Mouse (Mus musculus) kidney, embryonic 15.5 days (tissue): ENCODE data around the gene Ddx41. TPM values are rescaled to one million over a fixed set of nuclear protein-coding genes. Genes with fewer than 3 reads are reported as not detected.

ENCODE experiments used
- ATAC-seq: fragments of 200-750 bp; cut with Nextera tagmentation; replicated peaks from 2 replicates; pipeline ENCODE4 v1.8.0; 2017; ENCODE audit warnings: moderate TSS enrichment; ENCODE audit not compliant: low FRiP score
- H3K27ac ChIP-seq: fragments of 300-500 bp; sonication (generic); 2 replicates; pipeline ENCODE4 v1.5.1; 2015; ENCODE audit warnings: mild to moderate bottlenecking, inconsistent platforms
- H3K27me3 ChIP-seq: fragments of 300-500 bp; sonication (generic); 2 replicates; pipeline ENCODE4 v1.6.1; 2015; ENCODE audit warnings: inconsistent platforms
- H3K36me3 ChIP-seq: fragments of 300-500 bp; sonication (generic); 2 replicates; pipeline ENCODE4 v1.6.1; 2015; ENCODE audit warnings: inconsistent platforms
- H3K4me1 ChIP-seq: fragments of 300-500 bp; sonication (generic); 2 replicates; pipeline ENCODE4 v1.6.1; 2015; ENCODE audit warnings: inconsistent platforms
- H3K4me2 ChIP-seq: fragments of 300-500 bp; sonication (generic); 2 replicates; pipeline ENCODE4 v1.6.1; 2015; ENCODE audit warnings: moderate library complexity, mild to moderate bottlenecking, inconsistent platforms
- H3K4me3 ChIP-seq: fragments of 300-500 bp; sonication (generic); replicated peaks from 2 replicates; pipeline ENCODE4 v1.5.1; 2015; ENCODE audit warnings: mild to moderate bottlenecking, inconsistent platforms
- H3K9ac ChIP-seq: fragments of 300-500 bp; sonication (generic); 2 replicates; pipeline ENCODE4 v1.6.1; 2015; ENCODE audit warnings: mild to moderate bottlenecking, inconsistent platforms
- H3K9me3 ChIP-seq: fragments of 300-500 bp; sonication (generic); replicated peaks from 2 replicates; pipeline ENCODE4 v1.6.1; 2016; ENCODE audit warnings: inconsistent platforms
- WGBS: fragments of 180-500 bp; shearing (Covaris S2); methylation state at CpG from one replicate; pipeline ENCODE4 v1.1.7; 2015; ENCODE audit warnings: mixed read lengths; 5-methylcytosine and 5-hydroxymethylcytosine counted together
- polyA plus RNA-seq: library from polyadenylated mRNA; unstranded; fragments of >200 nt; fragmentation: Nextera tagmentation; extraction: Ambion mirVana; gene quantifications from 2 replicates; pipeline ENCODE4 v1.2.1, GENCODE M21; 2015

The Ddx41 gene
- polyA plus RNA-seq, 1 experiment from 2014 or later = 87.4 TPM

- peak within 1 kb of the TSS; percentile 94 for H3K27ac ChIP-seq
- H3K36me3 ChIP-seq = peaks cover 23% of the 10 kb centered on the region
- H3K4me2 ChIP-seq = peak within 1 kb of the TSS; percentile 89
- peak; percentile 73 for ATAC-seq
- peak within 1 kb of the TSS; percentile 89 for H3K4me3 ChIP-seq
- peak within 1 kb of the TSS; percentile 82 for H3K9ac ChIP-seq
- peaks cover 8% of the 10 kb centered on the region; the same call in 1 of the 2 replicates for H3K27me3 ChIP-seq
- H3K4me1 ChIP-seq = peaks cover 37% of the 10 kb centered on the region
- WGBS = under 1% methylated on average over 55 of the region's 55 CpGs
- no peaks in the 10 kb centered on the region for H3K9me3 ChIP-seq
These were observed 23.2 kb downstream of the Ddx41 start, which contains the start of gene Pdlim7 for GRCm38 (mm10) chr13:55513111-55513748. Pdlim7 (minus strand) TSS chr13:55513676.

DNA sequence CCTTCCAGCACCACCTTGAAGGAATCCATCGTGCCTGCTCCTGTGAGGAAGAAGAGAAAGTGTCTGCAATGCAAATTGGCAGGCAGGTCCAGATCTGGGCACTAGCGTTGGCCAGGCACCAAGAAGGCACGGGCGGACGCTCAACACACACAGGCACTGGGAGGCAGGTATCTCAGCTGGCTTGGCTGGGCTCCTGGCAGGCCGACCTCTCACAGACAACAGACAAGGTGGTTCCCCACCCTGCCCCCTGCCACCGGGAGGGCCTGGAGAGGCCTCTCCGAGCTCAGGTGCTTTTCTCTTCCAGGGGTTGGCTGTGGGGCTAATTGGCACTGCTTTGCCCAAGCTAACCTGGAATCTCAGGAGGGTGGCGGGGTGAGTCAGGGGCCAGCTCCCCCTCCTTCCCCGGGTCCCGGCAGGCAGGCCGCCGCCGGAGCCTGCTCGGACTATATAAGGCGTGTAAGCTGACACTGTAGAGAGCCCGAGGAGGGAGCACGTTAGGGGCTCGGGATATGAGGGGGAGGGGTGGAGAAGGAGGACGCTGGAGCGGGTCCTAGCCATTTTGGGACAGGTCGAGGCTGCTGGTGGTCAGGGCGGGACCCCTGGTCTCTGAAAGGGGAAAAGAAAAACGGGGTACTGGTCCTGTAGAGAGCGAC is 24.0 kb downstream of the Ddx41 start:
- peaks cover 37% of the 10 kb centered on the region for H3K4me1 ChIP-seq
- ATAC-seq = peak; percentile 69
- 2% methylated on average over 25 of the region's 25 CpGs for WGBS
- no peaks in the 10 kb centered on the region for H3K9me3 ChIP-seq
- H3K4me3 ChIP-seq = peak overlapping the region; percentile 89
- H3K9ac ChIP-seq = peak overlapping the region; percentile 82
- peaks cover 8% of the 10 kb centered on the region; the same call in 1 of the 2 replicates for H3K27me3 ChIP-seq
- H3K4me2 ChIP-seq = peak overlapping the region; percentile 89
- H3K36me3 ChIP-seq = peaks cover 30% of the 10 kb centered on the region
- peak overlapping the region; percentile 94 for H3K27ac ChIP-seq

GRCm38 (mm10) chr13:55511492-55511861 is 25.0 kb downstream of the Ddx41 start:
- no peak overlapping the region for H3K9ac ChIP-seq

GRCm38 (mm10) chr13:55510668-55511491 is 25.6 kb downstream of the Ddx41 start:
- H3K36me3 ChIP-seq = peaks cover 46% of the 10 kb centered on the region
- no peaks in the 10 kb centered on the region for H3K9me3 ChIP-seq
- peak overlapping the region; percentile 89 for H3K4me3 ChIP-seq
- peaks cover 37% of the 10 kb centered on the region for H3K4me1 ChIP-seq
- peak; percentile 82 for ATAC-seq
- 14% methylated on average over 6 of the region's 6 CpGs for WGBS
- peaks cover 8% of the 10 kb centered on the region; the same call in 1 of the 2 replicates for H3K27me3 ChIP-seq
- no peak overlapping the region for H3K9ac ChIP-seq
- peak overlapping the region; percentile 94 for H3K27ac ChIP-seq
- H3K4me2 ChIP-seq = peak overlapping the region; percentile 89

More at GRCm38 (mm10) chr13:55511492-55511861, 25.0 kb downstream of the Ddx41 start:
- Histone ChIP-seq H3K4me3 (peak overlapping the region; percentile 89), H3K4me2 (peak overlapping the region; percentile 89), H3K27me3 (peaks cover 8% of the 10 kb centered on the region; the same call in 1 of the 2 replicates), H3K9me3 (no peaks in the 10 kb centered on the region), H3K4me1 (peaks cover 37% of the 10 kb centered on the region), H3K36me3 (peaks cover 40% of the 10 kb centered on the region), H3K27ac (peak overlapping the region; percentile 94)
- ATAC-seq = no peak
- WGBS = 35% methylated on average over 5 of the region's 5 CpGs

DNA sequence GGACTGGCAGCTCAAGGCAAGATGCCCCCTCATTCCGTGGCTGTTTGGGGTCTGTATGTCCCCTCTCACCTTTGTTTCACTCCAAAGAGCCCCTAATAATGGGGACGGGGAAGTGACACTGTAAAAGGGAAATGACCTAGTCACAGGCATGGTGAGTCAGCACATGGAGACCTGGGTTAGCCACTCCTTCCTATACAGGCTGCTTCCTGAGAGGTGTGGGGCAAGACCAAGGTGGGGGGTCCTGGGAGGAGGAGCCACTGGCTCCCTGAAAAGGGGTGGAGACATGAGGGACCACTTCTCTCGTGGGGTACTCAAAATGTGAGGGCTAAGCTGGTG is 26.2 kb downstream of the Ddx41 start:
- Histone ChIP-seq H3K9ac (no peak overlapping the region), H3K27ac (peak overlapping the region; percentile 94), H3K4me3 (peak overlapping the region; percentile 89; the same call in 1 of the 2 replicates), H3K27me3 (peaks cover 6% of the 10 kb centered on the region; the same call in 1 of the 2 replicates), H3K36me3 (peaks cover 52% of the 10 kb centered on the region), H3K4me2 (peak overlapping the region; percentile 89), H3K4me1 (peaks cover 37% of the 10 kb centered on the region), H3K9me3 (no peaks in the 10 kb centered on the region)
- 26% methylated on average over 3 of the region's 3 CpGs for WGBS
- ATAC-seq = no peak

GRCm38 (mm10) chr13:55508531-55508930 is 27.9 kb downstream of the Ddx41 start:
- Histone ChIP-seq H3K9me3 (no peaks in the 10 kb centered on the region), H3K4me3 (no peak overlapping the region), H3K36me3 (peaks cover 70% of the 10 kb centered on the region), H3K4me1 (peaks cover 33% of the 10 kb centered on the region), H3K27ac (no peak overlapping the region), H3K9ac (no peak overlapping the region), H3K4me2 (no peak overlapping the region), H3K27me3 (no peaks in the 10 kb centered on the region)
- WGBS = 95% methylated on average over 10 of the region's 10 CpGs
- ATAC-seq = no peak

- H3K4me1 ChIP-seq = peaks cover 31% of the 10 kb centered on the region
- H3K27me3 ChIP-seq = no peaks in the 10 kb centered on the region
- no peak overlapping the region for H3K4me3 ChIP-seq
- no peak overlapping the region for H3K4me2 ChIP-seq
- H3K27ac ChIP-seq = no peak overlapping the region
- 71% methylated on average over 11 of the region's 11 CpGs for WGBS
- H3K36me3 ChIP-seq = peaks cover 76% of the 10 kb centered on the region
- ATAC-seq = no peak
- no peaks in the 10 kb centered on the region for H3K9me3 ChIP-seq
- H3K9ac ChIP-seq = no peak overlapping the region
These were observed 28.6 kb downstream of the Ddx41 start for GRCm38 (mm10) chr13:55507877-55508276.

DNA sequence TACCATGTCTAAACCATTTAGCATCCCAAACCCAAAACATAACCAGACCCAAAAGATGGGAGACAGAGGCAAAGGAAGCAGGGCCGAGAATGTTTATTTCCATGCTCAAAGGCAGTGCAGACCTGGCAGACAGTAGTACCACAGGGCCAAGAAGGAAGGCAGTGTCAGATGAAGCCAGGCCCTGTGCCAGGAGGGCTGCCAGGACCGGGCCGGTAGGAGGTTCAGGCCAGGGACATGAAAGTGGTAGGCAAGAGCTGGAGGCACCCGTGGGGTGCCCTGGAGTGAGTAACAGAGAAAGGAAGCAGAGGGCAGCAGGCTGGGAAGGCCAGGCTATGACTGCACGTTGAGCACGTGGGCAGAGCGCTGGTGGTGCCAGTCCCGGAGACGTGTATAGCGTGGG is 29.8 kb downstream of the Ddx41 start:
- Histone ChIP-seq H3K36me3 (peaks cover 88% of the 10 kb centered on the region), H3K9me3 (no peaks in the 10 kb centered on the region), H3K27ac (no peak overlapping the region), H3K27me3 (no peaks in the 10 kb centered on the region), H3K4me1 (peaks cover 21% of the 10 kb centered on the region), H3K4me3 (no peak overlapping the region), H3K4me2 (no peak overlapping the region), H3K9ac (no peak overlapping the region)
- 94% methylated on average over 10 of the region's 10 CpGs for WGBS
- no peak for ATAC-seq

DNA sequence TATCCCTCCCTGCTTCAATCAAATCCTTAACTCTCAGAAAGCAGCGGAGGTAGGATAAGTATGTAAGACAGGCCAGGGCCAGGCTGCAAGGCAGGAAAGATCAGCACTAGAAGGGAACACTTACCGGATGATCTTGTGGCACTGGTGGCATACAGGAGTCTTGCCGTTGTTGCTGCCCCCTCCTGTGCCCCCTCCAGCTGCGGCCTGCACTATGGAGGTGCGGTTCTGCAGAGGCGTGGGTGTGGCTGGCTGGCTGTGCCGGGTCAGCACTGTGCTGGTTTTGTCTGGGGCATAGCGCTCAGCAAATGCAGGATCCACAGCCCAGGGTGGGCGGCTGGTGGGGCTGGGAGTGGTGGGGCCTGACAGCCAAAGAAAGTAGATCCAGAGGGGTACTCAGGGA is 30.6 kb downstream of the Ddx41 start:
- H3K9ac ChIP-seq = no peak overlapping the region
- no peaks in the 10 kb centered on the region for H3K27me3 ChIP-seq
- no peak overlapping the region for H3K4me2 ChIP-seq
- ATAC-seq = no peak
- 91% methylated on average over 9 of the region's 9 CpGs for WGBS
- peaks cover 97% of the 10 kb centered on the region for H3K36me3 ChIP-seq
- no peak overlapping the region for H3K4me3 ChIP-seq
- H3K4me1 ChIP-seq = peaks cover 13% of the 10 kb centered on the region
- H3K27ac ChIP-seq = no peak overlapping the region
- H3K9me3 ChIP-seq = no peaks in the 10 kb centered on the region

DNA sequence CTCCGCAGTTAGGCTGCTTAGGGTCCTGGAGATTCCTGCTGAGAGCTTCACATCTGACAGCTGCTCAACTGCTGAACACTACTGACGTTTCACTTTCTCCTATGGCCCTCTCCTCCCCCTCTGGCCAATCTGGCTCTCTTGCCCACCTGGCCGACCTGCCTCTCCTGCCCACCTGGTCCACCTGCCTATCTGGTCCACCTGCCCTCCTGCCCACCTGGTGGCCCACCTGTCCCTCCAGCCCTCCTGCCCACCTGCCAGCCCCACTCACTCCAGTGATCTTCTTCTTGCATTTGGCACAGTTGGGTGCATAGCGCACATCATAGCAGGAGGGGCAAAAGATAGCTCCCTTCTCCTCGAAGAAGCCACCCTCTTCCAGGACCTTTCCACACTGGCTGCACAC is 32.1 kb downstream of the Ddx41 start:
- Histone ChIP-seq H3K36me3 (peaks cover 100% of the 10 kb centered on the region), H3K4me1 (no peaks in the 10 kb centered on the region), H3K9me3 (no peaks in the 10 kb centered on the region), H3K27ac (no peak overlapping the region), H3K27me3 (no peaks in the 10 kb centered on the region), H3K9ac (no peak overlapping the region), H3K4me2 (no peak overlapping the region), H3K4me3 (no peak overlapping the region)
- WGBS = 83% methylated on average over 5 of the region's 5 CpGs
- no peak for ATAC-seq

GRCm38 (mm10) chr13:55502405-55502804 is 34.1 kb downstream of the Ddx41 start:
- H3K4me3 ChIP-seq = no peak overlapping the region
- no peak for ATAC-seq
- H3K9ac ChIP-seq = no peak overlapping the region
- peaks cover 98% of the 10 kb centered on the region for H3K36me3 ChIP-seq
- whole genome bisulfite sequencing = 93% methylated on average over 8 of the region's 8 CpGs
- no peak overlapping the region for H3K27ac ChIP-seq
- no peaks in the 10 kb centered on the region for H3K9me3 ChIP-seq
- H3K27me3 ChIP-seq = no peaks in the 10 kb centered on the region
- no peak overlapping the region for H3K4me2 ChIP-seq
- no peaks in the 10 kb centered on the region for H3K4me1 ChIP-seq

- no peak overlapping the region for H3K27ac ChIP-seq
- peaks cover 90% of the 10 kb centered on the region for H3K36me3 ChIP-seq
- no peak overlapping the region for H3K9ac ChIP-seq
- ATAC-seq = no peak
- WGBS = 76% methylated on average over 10 of the region's 10 CpGs
- H3K27me3 ChIP-seq = no peaks in the 10 kb centered on the region
- no peak overlapping the region for H3K4me3 ChIP-seq
- H3K4me1 ChIP-seq = peaks cover 6% of the 10 kb centered on the region; the same call in 1 of the 2 replicates
- no peak overlapping the region for H3K4me2 ChIP-seq
- H3K9me3 ChIP-seq = no peaks in the 10 kb centered on the region
These were observed 35.9 kb downstream of the Ddx41 start for GRCm38 (mm10) chr13:55500575-55500974.
